Mouse (Mus musculus): Measurements from ENCODE around the gene Pigx.

GRCm38 (mm10) chr16:32114968-32115695 is 15.6 kb upstream of the Pigx start:
- TF ChIP-seq GATA1 (IDR thresholded peaks at IDR 0.05; ENCODE audit: borderline replicate concordance, low read length) (no peak), CTCF (IDR thresholded peaks at IDR 0.05; ENCODE audit: low read depth, low read length) (peak; percentile 80), TAL1 (conservative IDR thresholded peaks at IDR 0.05; ENCODE audit: low read depth, low read length) (no peak), POLR2AphosphoS5 (IDR thresholded peaks at IDR 0.05; ENCODE audit: insufficient replicate concordance, low read depth, low read length) (no peak), GATA2 (IDR thresholded peaks at IDR 0.05; ENCODE audit: borderline replicate concordance, low read depth, low read length) (no peak)
